Mouse (Mus musculus): ENCODE measurements around the gene Fbxw8.

DNA sequence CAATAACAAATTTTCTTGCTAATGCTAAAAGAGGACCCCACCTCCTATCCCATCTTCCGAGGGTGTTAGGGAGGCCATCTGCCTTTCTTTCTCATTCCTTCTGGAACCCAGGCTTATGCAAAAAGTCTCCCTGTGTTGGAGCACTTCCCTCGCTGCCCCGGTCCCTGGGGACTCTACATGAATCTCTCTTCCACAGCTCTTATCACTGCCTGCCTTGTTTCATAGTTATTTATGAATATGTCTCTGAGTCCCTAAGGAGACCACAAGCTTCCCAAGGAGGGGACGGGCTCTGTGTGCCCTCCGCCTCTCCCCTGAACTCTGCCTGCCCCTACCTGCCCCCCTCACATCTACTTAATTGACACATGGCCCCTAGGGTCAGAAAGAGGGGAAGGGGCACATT is 44.4 kb upstream of the Fbxw8 start:
- TF ChIP-seq CTCF (IDR thresholded peaks at IDR 0.05; ENCODE audit: control insufficient read depth, insufficient read depth, insufficient read length) (no peak), CEBPB (IDR thresholded peaks at IDR 0.05; ENCODE audit: low read depth) (no peak)
